Mouse (Mus musculus) kidney, postnatal 4 days (tissue): ENCODE data around the gene Fcf1.

Experiments used
- DNase-seq, 2 experiments: peaks; one replicate each; pipeline ENCODE4 v3.0.0; 2021; ENCODE audit warnings: mixed read lengths in 2 of 2

The Fcf1 gene

DNA sequence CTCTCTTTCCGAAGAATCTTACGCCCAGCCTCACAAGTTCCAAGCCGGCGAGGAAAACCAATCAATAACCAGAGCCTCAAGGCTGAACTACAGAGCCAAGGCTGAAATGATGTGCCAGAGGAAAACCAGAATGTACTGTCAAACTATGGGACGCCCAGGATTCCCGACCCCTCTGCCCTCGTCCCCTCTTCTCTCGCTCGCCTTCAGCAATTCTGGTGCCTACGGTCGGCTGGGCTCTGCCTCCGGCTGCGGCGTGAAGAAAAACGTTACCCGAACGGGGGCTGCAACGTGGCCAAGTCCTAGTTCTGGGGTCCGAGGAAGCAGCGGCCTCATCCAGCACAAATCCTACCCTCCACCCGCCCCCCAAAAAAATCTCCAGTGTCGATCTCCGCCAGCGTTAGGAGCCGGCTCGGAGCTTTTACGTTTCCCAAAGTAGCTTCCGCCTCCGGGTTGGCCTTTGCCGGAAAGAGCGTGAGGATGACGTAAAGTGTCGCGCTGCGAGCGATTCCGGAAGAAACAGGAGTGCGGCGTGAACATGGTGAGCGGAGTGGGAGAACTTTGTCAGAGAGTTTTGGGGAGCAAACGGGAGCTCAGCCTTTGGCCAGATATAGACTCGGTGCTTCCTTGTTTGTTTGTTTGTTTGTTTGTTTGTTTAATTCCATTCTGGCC, at the start of gene Fcf1, which contains the start of gene Arel1:
Gene Fcf1, plus strand, starts transcription at position 470 of the 669 bp plus-strand sequence.
Gene Arel1, minus strand, starts transcription at position 473 of the 669 bp plus-strand sequence.
- peak; percentile 89 to 94 for DNase-seq

DNA sequence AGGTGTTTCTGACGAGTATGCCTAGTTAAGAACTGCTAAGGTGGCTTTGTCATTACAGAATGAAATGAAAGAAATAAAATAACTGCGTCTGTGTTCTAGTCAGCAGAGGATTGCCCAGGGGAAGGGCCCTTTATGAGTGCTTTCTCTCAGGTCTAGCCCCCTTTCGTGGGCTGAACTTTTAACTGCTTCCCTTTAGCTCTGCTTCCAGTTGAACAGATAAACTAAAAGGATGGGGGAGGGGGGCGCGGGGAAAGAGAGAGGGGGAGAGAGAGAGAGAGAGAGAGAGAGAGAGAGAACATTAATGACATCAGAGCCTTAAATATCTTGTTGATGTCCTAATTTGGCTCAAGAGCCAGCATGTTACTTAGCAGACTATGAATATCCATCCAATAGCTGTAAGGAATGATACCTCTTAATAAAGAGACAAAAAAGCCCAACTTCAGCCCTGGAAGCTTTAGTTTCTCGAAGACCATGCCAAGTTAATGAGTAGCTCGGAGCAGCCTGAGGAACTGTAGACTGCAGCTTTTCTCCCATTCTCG, 48.7 kb upstream of the Fcf1 start:
- DNase-seq = no peak

DNA sequence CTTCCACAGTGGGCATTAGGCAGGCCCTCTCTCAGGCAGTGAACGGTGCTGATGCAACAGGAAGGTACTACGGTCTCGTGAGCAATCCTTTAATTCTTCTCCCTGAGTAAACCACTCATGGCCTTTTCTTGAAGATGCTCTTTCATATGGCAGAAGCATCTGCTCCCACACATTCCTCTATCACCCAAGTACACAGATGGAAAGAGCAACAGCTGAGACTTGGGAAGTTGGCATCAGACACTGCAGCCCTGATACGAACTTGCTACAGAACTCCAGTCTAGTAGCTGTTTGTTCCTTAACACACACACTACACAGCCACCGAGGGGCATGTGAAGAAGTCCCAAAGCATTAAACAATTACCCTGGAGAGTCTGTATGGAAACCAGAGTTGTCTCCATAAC, 46.4 kb upstream of the Fcf1 start:
- no peak for DNase-seq

DNA sequence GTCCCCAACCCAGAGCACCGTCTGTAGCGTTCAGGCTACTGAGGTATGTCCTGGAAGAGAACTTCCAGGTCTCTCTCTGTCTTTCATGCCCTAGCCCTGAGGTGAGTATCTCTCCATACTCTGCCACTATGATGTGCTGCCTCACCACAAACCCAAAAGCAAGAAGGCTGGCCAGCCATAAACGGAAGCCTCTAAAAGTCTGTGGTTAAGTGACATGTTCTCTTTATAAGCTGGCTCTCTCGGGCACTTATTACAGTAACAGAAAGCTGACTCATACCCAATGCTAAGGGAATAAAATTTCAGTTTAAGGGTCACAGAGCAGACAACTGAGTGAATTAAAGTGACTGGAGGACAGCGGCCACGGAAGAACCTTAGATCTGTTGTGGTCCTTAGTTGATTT, 44.2 kb upstream of the Fcf1 start:
- no peak for DNase-seq

DNA sequence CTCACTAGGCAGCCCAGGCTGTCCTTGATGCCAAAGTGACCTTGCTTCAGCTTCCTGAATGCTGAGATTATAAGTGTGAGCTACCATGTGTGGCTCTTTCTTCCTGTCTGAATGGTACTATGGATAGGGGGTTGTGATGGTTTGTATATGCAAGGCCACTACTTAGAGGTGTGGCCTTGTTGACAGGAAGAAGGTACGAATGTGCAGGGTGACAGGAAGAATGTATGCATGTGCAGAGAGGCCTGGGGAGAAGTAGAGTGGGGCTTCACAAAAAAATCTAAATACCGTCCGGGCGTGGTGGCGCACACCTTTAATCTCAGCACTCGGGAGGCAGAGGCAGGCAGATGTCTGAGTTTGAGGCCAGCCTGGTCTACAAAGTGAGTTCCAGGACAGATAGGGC, 38.5 kb upstream of the Fcf1 start:
- no peak for DNase-seq

DNA sequence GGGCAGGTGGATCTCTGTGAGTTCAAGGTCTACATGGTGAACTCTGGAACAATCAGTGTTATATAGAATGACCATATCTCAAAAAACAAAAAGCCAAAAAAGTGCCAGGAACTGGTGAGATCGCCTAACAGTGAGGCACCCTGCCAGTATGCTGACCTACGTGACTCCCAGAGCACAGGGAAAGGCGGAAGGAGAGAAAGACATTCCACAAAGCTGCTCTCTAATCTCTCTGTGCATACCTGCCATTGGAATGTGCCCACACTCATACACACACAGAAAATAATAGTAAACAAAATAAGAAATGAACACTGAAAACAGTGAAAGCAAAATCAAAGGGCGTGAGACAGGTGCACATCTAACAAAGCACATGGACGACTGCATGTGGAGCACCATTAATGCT, 35.4 kb upstream of the Fcf1 start:
- no peak for DNase-seq

DNA sequence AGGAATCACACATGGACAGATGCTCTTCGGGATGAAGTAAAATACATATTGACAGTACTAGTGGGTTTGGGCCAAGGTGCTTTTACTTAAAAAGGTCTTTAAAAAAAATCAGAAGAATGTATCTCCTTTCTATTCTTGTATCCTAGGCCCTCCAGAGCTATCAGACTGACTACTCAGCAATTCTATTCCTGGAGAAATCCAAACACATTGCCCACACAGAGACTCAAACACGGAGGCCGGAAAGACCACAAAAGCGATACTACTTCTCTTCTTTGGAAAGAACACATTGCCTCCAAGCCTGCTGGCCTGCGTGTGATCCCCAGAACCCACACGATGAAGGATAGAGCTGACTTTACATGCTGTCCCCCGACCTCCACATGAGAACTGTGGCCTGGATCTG, 31.6 kb upstream of the Fcf1 start:
- no peak for DNase-seq

DNA sequence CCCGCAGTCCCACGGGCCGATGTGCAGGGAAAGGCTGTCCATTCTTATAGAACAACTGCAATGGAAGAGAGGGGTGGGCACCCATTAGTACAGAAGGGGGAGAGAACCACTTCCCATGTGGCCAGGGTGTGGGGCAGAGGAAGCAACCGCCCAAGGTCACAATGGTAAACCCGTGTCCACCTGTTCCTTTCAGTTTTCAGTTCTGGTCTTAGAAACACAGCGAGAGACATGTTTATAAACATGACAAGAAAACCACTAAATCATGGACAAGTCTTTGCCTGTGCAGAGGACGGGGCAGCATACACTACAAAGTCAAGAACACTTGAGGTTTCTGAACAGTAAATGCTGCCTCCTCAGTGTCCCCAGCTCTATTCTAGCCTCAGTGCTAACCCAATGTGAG, 30.4 kb upstream of the Fcf1 start:
- no peak for DNase-seq

DNA sequence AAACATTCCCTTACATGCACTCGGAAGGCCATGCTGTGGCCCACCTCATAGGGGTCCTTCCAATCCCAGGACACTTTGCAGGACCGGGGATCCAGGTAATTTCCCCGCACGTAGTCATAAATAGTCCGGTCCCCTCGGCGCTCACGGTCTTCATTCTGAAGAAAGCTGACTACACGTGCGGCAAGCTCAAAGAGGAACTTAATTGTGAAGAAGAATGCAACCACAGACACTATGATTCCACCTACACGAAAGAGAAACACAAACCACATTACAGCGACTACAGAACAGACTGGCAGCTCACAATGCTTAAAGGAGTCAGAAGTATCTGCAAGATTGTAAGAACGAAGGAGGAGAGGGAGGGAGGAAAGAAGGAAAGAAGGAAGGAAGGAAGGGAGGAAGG, 29.0 kb upstream of the Fcf1 start:
- no peak for DNase-seq

DNA sequence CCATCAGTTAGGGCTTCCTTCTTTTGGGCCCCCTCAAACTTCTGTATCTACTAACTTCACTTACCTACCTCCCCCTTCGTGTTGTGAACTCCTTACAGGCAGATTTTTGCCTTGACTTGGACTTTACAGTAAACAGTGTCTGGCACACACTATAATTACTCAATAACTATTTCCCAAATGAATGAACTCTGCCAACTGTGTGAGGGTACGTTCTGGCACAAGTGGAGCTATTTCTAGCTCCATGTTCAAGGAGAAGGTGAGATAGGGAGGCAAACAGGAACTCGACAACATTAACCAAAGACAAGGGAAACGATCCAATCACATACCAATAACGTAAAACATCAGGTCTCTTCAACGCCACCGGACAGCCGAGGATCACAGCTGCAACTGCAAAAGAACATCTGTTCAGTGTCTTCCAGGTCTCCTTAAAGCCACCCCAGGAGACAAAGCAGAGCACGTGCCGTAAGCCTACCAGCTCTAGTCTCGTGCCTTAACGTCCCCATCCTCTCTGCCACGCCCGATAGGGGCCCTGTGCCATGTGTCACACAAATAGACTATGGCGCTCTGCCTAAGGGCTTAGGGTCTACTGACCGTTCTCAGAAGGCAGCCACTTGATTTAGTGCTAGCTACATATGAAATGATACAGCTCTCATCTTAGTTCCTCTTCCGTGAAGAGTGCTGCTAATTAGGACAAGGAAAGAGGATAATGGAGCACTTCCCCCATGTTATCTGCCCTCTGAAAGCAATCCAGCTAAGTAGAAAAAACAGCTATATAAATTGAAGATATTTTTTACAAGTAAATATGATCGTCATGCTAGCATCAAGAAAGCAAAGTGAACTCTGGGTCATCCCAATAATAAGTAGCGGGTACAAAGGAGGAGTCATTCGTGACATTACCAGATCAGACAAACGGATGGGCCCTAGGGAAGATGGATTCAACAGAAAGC, 27.4 kb upstream of the Fcf1 start:
- DNase-seq = no peak

DNA sequence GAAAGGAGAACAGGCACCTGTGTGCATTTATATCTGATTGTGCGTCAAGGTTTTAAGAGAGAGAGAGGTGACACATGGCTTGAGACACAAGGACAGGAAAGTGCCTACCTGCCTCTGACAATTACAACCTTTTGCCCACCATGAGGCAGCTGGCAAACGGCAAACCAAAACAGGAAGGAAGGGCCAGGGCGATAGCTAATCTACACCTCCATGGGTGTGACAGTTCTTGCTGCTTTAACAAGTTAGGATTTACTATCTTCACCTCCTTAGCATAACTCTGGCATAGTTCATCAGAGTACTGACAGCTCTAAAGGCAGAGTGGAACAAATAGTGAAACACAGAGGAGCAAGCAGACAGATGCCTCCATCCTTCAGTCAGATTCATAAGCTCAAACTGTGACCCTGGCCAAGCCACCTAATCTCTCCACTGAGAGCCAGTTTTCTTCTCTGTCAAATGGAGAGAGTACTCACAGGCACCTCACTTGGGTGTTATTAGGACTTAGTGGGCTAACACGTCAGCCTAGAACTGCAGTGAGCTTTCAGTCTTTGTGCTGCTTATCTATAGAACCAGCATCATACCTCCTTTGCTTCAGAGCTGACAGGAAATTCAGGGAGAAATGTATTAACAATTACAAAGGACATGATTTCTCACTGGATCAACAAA, 26.4 kb upstream of the Fcf1 start:
- no peak for DNase-seq

DNA sequence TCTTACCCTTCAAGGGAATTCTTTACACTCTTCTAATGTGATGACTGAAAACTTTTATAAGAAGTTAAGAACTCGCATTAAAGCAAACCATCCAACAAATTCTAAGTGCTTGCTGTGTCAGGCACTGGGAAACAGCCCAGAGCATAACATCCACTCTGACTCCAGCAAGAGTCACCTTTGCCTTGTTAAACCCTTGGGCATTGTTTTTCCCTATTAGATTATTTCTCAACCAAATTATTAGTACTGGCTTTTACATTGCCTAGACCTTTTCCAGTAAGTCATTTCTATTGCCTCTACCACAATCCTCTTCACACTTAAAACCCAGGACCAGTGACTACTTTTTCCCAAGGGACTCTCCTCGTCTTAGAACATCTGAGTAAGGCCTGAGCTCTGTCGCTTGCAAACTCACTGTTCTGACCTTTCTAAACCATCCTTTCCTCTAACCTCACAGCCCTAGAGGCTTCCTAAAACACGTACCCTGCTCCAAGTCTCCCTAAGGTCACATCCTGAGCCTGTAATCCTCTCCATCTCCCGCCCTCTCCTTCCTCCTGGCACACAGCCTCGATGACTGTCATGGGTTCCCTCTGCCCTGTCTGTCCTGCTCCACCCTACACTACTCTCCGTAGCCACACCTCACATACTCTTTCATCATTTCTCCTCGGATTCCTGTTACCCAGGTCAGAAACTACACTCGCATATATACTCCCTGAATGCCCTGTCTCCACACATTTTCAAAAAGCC, 25.7 kb upstream of the Fcf1 start:
- no peak for DNase-seq

DNA sequence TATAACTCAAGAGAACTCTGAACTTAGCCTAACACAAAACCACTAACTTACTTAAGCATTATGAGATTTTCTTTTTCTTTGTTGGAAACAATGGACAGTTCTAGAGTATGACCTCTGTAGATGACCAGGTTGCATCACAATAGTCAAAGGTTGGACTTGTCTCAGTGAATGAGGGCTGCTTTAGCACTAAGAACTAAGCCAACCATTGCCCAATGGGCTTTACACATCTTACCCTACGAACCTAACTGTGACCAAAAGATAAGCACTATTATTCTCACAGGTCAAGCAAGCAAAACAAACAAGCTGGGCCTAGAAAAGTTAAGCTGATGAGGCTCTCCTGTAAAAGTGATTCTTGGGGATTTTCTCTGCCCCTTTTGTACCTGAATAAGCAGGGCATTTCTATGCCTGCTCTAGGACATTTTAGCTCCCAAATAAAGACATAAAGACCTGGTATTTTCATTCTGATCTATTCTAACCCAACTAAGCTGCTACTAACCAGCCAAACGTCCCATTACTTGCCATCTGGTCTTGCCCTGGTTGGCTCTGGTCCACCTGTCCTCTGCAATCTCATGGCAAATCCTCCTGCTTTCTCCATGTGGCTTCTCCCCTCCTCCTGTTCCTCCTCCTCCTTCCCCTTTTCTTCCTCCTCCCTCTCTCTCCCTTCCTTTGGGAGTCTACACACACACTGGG, 22.7 kb upstream of the Fcf1 start:
- no peak for DNase-seq

DNA sequence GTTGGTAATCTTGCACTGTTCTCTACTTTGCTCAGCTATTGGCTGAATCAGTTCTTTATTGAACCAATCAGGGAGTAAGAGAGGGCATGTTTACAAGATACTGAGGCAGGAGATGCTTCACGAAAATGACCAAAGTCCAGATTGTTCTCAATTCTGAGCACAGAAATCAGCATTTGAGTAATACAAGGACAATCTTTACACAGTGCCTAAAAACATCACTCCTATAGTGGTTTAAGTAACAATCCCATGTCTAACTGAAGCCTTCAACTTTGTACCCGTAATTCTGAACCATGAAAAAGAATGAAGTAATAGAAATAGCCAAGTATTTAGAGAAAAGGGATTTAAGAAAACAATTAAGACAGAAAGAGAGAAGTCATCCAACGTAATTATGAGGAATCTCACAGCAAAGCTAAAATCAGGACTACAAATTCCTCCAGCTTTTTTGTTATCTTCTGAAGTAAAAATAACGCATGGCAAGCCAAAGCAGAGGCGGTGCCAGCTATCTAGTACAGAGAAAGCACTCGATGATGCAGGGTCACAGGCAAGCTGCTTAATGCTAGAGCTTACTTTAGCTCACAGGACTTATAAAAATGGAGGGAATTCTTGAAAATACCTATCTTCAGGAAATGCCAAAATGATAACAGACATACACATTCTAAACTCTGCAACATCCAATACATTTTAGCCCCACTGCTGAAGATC, 22.0 kb upstream of the Fcf1 start:
- DNase-seq = no peak

DNA sequence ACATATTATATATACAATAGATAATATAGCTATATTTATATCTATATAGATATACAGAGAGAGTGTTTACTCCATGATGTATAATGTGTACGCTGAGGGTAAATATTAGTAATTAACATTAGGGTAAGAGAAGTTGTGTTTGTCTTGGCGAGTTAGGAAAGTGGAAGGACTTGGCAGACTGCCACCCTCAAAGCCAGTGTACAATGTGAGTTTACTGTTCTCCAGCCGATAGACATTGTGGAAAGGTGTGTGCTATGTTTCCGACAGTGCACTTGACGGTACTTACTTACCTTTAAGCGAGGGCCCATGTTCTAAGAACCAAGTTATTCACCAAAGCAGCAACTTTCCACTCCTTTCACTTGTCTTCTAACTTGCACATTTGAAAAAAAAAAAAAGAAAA, 19.9 kb upstream of the Fcf1 start:
- no peak for DNase-seq

DNA sequence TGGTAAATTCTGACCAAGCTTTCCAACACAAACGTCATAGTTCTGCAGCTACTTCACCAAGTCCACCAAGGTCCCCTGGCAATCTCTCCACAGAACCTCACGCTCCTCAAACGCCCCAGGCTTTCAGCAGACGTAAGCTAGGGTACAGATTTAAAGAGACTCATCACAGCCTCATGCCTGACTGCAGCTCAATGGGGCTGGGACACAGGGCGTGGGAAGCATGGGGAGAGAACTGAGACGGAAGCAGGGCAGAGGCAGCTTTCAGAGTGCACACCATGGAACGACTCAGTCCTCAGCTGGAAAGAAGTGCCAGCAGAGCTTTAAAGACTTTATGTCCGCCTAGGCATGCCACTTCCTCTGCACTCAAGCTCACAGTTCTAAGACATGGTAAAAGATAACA, 19.2 kb upstream of the Fcf1 start:
- no peak for DNase-seq

DNA sequence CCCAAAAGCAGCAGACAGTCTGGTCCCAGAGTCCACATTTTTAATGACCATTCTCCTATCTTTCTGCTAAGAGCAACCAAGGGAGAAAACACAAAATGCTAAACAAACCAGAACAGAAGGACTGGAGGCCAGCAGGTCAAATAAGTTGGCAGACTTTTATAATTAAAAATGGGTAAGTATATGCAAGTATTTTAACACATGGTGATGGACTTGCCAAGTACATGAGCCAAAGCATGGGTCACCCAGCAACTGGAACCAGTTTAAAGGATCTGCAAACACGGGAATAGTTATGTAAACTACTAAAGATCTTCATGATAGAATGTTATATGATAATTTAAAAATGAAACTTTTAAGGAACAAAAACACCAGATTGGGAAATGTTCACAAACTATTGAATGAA, 18.3 kb upstream of the Fcf1 start:
- DNase-seq = no peak

DNA sequence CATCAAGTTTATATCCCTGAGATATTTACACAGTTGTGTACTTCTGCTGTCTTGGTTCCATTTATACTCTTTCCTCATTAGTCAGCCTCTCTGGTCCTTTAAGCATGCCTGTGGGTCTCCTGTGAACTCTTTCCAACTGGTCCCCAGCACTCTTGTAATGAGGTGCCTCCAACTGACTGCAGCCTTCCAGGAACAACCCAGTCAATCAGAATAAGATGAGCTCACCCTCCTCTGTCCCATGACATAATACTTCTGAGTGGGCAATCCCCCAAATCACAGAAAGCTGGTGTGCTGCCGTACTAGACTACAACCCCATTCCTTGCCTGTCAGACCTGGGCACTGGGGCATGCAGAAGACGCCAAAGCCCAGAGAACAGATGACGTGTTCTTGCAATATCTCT, 14.4 kb upstream of the Fcf1 start:
- no peak for DNase-seq

DNA sequence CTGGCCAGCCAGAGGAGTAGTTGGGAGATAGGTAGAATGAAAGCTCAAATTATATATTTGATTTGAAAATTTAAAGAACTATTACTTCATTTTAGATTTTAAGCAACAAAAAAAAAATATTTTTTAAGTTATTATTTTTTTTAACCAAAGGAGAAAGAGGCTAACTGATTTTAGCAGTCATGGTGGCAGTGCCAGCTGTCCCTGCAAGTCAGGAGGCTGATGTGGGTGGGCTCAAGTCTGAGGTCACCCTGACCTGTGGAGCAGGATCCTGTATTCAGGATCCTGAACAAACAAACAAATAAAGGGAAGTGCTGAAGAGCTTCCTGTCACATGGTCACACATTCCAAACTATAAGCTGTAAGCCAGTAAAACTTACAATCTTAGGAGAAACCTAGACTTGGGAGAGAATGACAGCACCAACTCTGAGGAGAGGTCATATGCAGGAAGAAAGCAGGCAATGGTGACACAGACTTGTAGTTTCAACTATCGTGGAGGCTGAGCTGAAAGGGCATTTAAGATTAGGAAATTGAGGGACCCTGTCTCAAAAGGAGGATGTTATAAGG, 11.8 kb upstream of the Fcf1 start:
- no peak for DNase-seq

DNA sequence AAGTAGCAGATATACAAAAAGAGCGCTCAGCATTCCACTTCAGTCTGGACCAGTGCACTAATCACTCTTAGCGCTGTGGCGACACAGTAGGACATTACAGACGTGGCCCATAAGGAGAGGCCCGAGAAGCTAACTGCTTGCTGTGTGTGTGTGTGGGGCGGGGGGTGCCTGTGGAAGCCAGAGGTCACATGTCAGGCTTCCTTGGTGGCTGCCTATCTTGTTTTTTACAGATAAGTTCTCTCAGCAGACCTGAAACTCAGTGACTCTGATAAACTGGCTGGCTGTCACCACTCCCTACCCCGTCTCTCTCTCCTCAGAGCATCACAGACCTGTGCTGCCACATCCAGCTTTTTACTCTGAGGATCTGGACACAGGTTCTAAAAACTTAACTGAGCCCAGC, 8.1 kb upstream of the Fcf1 start:
- no peak for DNase-seq
